Mouse (Mus musculus) kidney, embryonic 16.5 days (tissue): ENCODE measurements around the gene Hadh. TPM values are rescaled to one million over a fixed set of nuclear protein-coding genes. Genes with fewer than 3 reads are reported as not detected.

Experiments
- polyA plus RNA-seq: library from polyadenylated mRNA; unstranded; fragments of >200 nt; fragmentation: Nextera tagmentation; extraction: Ambion mirVana; gene quantifications from 2 replicates; pipeline ENCODE4 v1.2.1, GENCODE M21; 2015

The Hadh gene
- polyA plus RNA-seq, 1 experiment from 2014 or later: 132 TPM

Other genes starting within 250 kb of the Hadh start
- 20.0 and 28.6 TPM in 2 replicates for gene Lef1, start 161.6 kb downstream of the Hadh start, polyA plus RNA-seq
- gene Cyp2u1, start 31.1 kb upstream of the Hadh start, polyA plus RNA-seq: 3.9 and 4.3 TPM in 2 replicates
- gene Sgms2, start 219.3 kb upstream of the Hadh start, polyA plus RNA-seq: 11.1 and 13.2 TPM in 2 replicates